Mouse (Mus musculus) cortical plate, adult 2 months (tissue): ENCODE data around the gene Tigar. TPM values are rescaled to one million over a fixed set of nuclear protein-coding genes. Genes with fewer than 3 reads are reported as not detected.

ENCODE experiments used
- H3K27ac ChIP-seq: fragments of 200-500 bp; 2 replicates; pipeline ENCODE4 v1.5.1; 2012; ENCODE audit warnings: low read length, control low read depth, inconsistent platforms; ENCODE audit not compliant: insufficient read depth
- H3K4me1 ChIP-seq: fragments of 200-500 bp; 2 replicates; pipeline ENCODE4 v1.6.1; 2011; ENCODE audit warnings: low read length; ENCODE audit not compliant: control insufficient read depth, insufficient read depth
- H3K4me3 ChIP-seq: fragments of 200-500 bp; 2 replicates; pipeline ENCODE4 v1.5.1; 2011; ENCODE audit warnings: mild to moderate bottlenecking, low read length, control low read depth; ENCODE audit not compliant: insufficient read depth
- CTCF ChIP-seq: fragments of 200-500 bp; IDR thresholded peaks from 2 replicates; pipeline ENCODE4 v1.5.1; 2011; ENCODE audit warnings: mild to moderate bottlenecking, control low read depth, low read length; ENCODE audit not compliant: insufficient read depth; ENCODE audit errors: extremely low read depth
- POLR2A ChIP-seq: fragments of 200-500 bp; IDR thresholded peaks from 2 replicates; pipeline ENCODE4 v1.6.1; 2011; ENCODE audit warnings: mild to moderate bottlenecking, low read length, control low read depth; ENCODE audit not compliant: insufficient read depth; ENCODE audit errors: extremely low read depth
- polyA plus RNA-seq: library from polyadenylated mRNA; depleted of rRNA; stranded (reverse); fragments of >200 nt; gene quantifications from 2 replicates; pipeline ENCODE4 v1.2.3, GENCODE M21; 2012

Gene Tigar
- polyA plus RNA-seq, 1 experiment = 18.5 TPM

GRCm38 (mm10) chr6:127143124-127143520 lies 33.8 kb upstream of the Tigar start:
- H3K4me1 ChIP-seq = no peaks in the 10 kb centered on the region
- no peak overlapping the region for H3K4me3 ChIP-seq
- TF ChIP-seq POLR2A (no peak), CTCF (no peak)
- H3K27ac ChIP-seq = no peak overlapping the region

GRCm38 (mm10) chr6:127142154-127143123 lies 33.1 kb upstream of the Tigar start:
- Histone ChIP-seq H3K27ac (no peak overlapping the region), H3K4me3 (no peak overlapping the region), H3K4me1 (no peaks in the 10 kb centered on the region)
- TF ChIP-seq POLR2A = no peak
- peak; percentile 63 for TF ChIP-seq CTCF

GRCm38 (mm10) chr6:127138962-127139361 lies 29.6 kb upstream of the Tigar start:
- Histone ChIP-seq H3K4me1 (no peaks in the 10 kb centered on the region), H3K4me3 (no peak overlapping the region), H3K27ac (no peak overlapping the region)
- no peak for TF ChIP-seq POLR2A
- TF ChIP-seq CTCF = no peak

- TF ChIP-seq POLR2A (no peak), CTCF (no peak)
- no peak overlapping the region for H3K27ac ChIP-seq
- H3K4me3 ChIP-seq = no peak overlapping the region
- H3K4me1 ChIP-seq = no peaks in the 10 kb centered on the region
Measured at GRCm38 (mm10) chr6:127133433-127134245, 24.3 kb upstream of the Tigar start.

- Histone ChIP-seq H3K4me3 (no peak overlapping the region), H3K4me1 (no peaks in the 10 kb centered on the region), H3K27ac (no peak overlapping the region)
- no peak for TF ChIP-seq POLR2A
Measured at GRCm38 (mm10) chr6:127132719-127133118, 23.4 kb upstream of the Tigar start.

GRCm38 (mm10) chr6:127131946-127132345 lies 22.6 kb upstream of the Tigar start:
- Histone ChIP-seq H3K27ac (no peak overlapping the region), H3K4me3 (no peak overlapping the region), H3K4me1 (no peaks in the 10 kb centered on the region)
- TF ChIP-seq POLR2A (no peak), CTCF (no peak)

GRCm38 (mm10) chr6:127130377-127130776 lies 21.0 kb upstream of the Tigar start:
- TF ChIP-seq POLR2A = no peak
- no peak for TF ChIP-seq CTCF
- no peaks in the 10 kb centered on the region for H3K4me1 ChIP-seq
- H3K27ac ChIP-seq = no peak overlapping the region
- H3K4me3 ChIP-seq = no peak overlapping the region

- Histone ChIP-seq H3K4me1 (no peaks in the 10 kb centered on the region), H3K27ac (no peak overlapping the region), H3K4me3 (no peak overlapping the region)
- no peak for TF ChIP-seq CTCF
- TF ChIP-seq POLR2A = no peak
Measured at GRCm38 (mm10) chr6:127129659-127130058, 20.3 kb upstream of the Tigar start.

- H3K27ac ChIP-seq = no peak overlapping the region
- no peaks in the 10 kb centered on the region for H3K4me1 ChIP-seq
- TF ChIP-seq POLR2A (no peak), CTCF (no peak)
- H3K4me3 ChIP-seq = no peak overlapping the region
Measured at GRCm38 (mm10) chr6:127123506-127123905, 14.1 kb upstream of the Tigar start.

GRCm38 (mm10) chr6:127122996-127123395 lies 13.6 kb upstream of the Tigar start:
- Histone ChIP-seq H3K4me3 (no peak overlapping the region), H3K4me1 (no peaks in the 10 kb centered on the region), H3K27ac (no peak overlapping the region)
- TF ChIP-seq CTCF = no peak
- TF ChIP-seq POLR2A = no peak
